Mouse (Mus musculus) kidney, postnatal 4 days (tissue): Measurements from ENCODE around the gene Glra1.
A peak's percentile ranks its signal among the peaks of the same experiment; 100 is the strongest.

Experiments
- DNase-seq, 2 experiments: peaks; one replicate each; pipeline ENCODE4 v3.0.0; 2021; ENCODE audit warnings: mixed read lengths in 2 of 2

The Glra1 gene

DNA sequence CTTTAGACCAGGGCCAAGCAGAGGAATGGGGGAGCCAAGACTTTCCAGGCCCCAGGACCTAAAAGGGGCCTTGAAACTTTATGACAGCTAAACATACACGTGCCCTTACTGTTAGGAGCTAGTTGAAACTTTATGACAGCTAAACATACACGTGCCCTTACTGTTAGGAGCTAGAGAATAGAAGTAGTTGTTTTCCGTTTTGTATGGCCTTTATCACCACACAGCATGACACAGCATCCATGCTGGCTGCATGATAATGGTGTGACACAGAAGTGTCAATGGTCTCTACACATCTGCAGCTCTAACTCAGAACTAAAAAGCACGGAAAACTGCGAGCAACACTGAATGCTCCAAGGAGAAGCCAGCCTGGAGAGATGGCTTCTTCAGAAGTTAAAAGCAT is 90.3 kb downstream of the Glra1 start:
- DNase-seq, result no peak

DNA sequence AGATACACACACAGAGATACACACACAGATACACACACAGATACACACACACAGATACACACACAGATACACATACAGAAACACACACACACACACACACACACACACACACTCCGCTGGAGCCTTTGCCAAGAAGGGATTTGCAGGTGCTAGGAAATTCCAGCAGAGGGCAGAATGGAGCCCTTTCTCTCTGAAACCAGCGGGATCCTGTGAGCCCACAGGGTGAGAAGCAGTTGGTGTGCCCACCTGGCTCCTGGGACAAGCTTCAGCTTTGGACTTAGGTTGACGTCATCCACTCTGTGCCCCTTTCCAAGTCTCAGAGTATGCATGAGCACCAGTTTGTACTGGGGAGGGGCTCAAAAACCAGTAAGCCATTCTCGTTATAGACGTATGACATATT is 96.6 kb downstream of the Glra1 start:
- peak; percentile 37 to 44 for DNase-seq

DNA sequence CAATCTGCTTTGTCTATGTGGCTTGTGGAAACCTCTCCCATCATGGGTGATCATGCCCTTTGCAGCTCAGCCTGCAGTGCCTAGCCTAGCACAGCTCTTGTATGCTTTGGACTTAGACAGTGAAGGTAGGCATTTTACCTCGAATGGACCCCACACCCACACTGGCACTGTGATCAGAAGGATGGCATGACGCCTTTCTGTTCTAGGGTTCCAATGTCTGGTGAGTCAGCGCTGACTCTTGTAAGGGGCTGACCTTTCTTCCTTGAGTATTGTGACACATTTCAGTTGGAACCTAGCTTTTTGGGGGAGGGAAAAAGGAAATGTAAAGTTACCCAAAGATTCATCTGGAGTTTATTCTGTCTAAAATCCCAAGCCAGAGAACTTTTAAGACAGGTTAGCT is 102.5 kb downstream of the Glra1 start:
- DNase-seq, result no peak

DNA sequence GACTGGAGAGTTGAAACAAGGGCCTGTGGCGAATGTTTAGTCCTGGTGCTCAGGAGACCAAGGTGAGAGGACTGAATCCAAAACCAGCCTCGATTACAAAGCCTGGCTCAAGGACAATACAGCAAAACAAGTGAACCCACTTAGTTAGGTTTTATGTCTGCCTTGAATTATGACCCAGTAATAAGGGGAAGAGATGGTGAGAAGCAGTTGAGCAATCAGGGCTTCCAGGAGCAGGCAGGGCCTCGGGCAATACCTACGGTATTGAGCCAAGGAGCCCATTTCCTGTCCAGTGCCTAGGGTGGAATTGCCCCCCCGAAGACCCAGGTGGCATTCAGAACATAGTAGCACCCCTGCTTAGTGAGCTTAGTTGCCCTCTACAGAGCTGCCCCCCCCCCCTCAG is 105.1 kb downstream of the Glra1 start:
- DNase-seq, result peak in 1 of 2 experiments; percentile 13

DNA sequence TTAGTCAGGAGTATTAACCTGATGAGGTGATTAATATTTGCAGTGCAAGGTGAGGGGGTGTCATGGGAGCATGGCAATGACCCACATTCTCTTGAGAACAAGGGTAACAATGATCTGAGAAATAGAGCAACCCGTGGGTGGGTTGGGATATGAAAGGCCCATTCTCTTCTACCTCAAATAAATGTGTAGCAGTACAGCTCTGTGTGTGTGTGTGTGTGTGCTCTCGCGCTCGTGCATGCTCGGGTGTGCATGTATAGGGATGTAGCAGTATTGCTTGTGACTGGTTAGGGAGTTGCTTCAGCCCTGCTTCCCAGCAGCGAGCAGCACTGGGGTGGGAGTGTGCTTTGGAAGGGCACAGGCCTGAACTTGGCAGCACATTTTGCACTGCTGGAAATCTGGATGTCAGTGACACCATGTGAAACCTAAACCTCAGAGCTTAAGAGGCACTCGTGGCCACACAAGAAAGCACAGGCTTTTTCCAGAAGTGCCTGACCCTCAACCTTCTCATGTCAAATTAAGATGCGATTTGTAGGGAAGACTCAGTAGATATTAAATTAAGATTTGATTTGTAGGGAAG is 106.0 kb downstream of the Glra1 start:
- no peak for DNase-seq

DNA sequence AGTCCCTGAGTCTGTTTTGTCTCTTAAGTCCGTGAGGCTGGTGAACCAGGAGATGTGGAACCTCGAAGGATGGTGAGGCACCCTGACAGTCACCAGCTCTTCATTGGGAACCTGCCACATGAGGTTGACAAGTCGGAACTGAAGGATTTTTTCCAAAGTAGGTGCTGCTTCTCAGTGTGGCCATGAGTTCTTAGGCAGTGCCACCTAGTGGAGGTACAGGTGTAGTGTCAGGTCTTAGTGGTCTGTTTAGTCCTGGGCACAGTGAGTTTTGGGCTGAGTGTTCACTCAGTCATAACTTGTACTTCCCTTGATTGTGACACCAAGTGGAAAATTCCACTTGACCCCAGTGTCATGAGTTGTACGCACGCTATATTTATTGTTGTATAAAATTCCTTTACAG is 110.1 kb downstream of the Glra1 start:
- DNase-seq, result peak; percentile 43 to 66

DNA sequence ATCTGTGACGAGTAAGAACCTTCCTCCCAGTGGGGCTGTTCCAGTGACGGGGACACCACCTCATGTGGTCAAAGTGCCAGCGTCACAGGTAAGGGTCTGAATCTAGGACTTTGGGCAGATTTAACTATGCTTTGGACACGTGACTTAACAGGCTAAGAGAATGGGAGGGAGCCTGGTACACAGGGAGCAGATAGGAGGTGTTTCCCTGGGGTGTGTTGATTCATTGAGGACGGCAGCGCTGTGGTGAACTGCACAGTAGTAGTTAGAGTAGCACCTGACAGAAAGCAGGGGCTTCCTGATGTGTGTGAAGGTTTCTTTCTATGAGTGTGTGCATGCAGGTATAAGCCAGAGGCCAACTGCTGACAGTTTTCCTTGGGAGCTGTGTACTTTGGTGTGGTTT is 111.8 kb downstream of the Glra1 start:
- DNase-seq, result no peak

DNA sequence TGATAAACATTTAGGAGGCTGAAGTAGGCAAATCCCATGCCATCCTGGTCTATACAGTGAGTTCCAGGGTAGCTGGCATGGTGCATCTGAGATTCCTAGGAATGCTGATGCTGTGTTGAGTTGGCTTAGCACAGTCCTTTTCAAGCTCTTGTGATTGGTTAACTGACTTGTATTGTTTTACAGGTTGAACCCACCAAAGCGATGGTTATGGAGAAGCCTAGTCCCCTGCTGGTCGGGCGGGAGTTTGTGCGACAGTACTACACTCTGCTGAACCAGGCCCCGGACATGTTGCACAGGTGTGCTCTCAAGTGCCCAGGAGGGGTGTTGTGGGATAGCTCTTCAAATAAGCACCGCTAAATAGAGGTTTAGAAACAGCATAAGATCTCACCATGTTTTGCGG is 122.6 kb downstream of the Glra1 start:
- DNase-seq, result no peak

DNA sequence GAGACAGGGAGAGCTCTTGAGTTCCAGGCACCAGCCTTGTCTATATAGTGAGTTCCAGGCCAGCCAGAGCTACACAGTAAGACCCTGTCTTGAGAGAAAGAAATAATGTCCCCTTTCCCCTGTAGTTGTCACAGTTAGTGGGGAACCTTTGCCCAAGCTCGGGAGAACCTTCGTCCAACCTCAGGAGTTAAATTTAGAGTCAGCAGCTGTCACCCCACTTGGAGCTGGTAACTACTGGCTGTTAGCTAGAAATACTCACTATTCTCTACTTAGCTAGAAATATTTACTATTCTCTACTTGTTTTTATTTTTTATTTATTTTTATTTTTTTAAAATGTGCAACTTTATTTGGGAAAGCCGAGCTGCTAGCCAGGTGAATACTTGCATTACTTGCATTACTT is 134.8 kb downstream of the Glra1 start:
- no peak for DNase-seq

DNA sequence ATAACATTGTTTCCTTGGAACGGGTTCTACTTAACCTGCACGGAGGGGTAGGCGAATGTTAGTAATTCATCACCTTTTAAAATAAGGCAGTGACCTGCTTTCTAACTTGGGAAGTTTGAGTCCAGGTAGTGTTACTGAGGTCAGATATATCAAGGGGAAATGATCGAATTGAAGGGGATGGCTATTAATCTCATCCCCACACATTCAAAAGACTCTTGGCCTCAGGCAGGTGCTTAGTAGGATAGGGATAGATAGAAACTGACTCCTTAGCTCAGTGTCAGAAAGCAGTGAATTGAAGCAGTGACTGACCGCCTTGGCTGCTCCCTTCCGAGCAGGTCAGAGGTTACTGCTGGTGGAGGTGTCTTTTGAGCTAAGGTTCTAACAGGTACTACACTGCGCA is 136.5 kb downstream of the Glra1 start:
- no peak for DNase-seq

DNA sequence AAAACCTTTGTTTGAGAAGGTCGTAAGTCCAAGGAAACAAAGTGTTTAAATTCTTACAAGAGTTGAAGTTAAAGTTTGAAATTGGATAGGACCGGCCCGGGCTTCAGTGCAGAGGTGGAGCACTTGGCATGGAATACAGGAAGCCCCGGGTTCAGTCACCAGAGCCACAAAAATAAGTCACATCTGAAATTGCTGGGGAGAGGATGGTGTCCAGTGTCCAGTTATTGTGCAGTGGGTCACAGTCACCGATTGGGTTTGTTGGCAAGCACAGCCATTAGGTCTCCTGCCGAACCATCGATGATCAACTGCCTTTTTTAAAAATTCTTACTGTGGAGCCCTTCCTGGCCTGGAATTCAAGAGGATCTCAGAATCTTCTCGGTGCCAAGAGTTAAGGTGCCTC is 137.2 kb downstream of the Glra1 start:
- peak in 1 of 2 experiments; percentile 20 for DNase-seq

DNA sequence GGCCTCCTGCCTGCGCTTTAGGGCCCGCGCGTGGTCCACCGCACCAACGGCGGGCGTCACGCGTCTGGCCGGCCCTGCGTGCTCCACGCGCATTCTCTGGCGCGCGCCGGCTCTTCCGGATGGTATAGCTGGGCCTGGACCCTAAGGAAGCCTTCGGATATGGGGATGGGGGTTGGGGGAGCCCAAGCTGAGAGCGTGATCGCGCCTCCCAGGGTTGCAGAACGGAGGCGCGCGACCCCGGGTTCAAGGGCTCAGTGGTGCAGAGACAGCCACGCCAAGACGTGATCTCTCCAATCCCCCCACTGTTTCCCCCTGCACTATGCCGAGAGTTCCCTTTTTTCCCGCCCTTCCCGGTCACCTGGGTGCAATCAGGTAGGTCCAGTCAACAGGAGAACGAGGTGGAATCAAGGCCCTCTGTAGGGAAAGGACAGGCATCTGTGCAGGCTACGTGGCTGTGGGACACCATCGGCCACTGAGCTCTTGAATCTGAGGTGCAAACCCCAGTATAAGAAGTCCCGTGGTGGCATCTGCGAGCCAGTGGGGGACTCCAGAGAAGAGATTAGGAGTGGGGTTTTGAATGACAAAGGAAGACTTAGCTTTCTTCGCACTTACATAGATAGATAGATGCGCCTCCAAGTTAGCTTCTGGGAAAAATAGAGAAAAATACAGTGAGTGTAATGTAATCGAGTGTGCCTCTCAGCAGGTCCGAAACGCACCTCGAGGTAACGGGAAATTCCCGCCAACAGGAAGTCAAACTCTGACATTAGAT is 137.9 kb downstream of the Glra1 start:
- DNase-seq, result no peak

DNA sequence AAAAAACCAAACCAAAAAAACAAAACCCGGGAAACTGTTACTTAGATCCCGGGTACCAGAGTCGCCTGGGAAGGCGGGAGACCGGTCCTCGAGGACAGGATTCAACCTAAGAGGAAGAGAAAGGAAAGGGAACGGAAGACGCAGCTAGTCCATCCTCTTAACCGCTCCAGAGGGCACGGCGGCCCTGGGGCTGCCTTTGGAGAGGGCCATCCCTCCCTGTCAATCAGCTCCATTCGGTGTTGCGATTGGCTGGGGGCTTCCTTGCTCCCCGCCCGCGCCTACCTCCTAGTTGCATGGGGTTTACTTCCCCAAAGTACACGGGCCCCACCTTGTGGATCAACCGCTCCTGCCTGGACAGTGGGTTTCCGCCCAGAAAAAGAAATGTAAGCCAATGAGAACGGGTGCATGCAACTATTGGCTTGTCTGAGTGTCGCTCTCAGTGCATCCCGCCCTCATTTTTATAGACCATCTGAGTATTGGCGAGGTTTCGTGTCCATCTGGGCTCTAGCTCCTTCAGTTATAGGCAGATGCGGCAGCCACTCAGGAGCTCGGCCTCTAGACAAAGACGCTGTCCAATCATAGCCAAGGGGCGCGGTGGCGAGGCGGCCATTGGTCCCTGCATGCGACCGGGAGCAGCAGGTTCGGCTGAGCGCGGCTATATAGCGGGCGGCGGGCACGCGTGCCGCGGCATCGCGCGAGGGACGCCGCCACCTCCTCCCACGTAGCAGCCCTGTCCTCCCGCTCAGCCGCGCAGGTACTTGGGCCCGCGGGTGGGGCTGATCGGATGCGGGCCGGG is 138.8 kb downstream of the Glra1 start, which contains the start of gene G3bp1:
Gene G3bp1 (plus strand): TSS at position 638 of the 796 bp plus-strand sequence.
- peak; percentile 99 to 100 for DNase-seq

DNA sequence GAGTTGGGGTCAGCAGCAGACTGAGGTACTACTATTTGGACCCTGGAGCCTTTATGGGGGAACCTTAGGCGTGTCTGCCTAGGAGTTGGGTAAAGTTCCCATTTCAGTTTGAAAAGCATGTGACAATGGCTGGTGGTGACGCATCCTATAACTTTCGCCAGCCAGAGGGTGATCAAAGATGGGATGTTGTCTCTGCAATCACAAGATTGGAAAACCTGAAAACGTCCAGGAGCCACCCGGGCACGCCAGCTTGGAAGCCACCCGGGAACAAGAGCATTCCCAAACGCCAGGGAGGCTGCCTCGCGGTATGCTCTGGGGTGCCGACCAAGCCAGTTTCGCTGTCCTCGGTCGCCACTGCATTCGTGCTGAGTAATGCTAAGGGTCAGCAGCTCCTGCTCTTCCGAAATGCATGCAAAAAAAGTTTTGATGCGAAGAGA is 139.4 kb downstream of the Glra1 start:
- no peak for DNase-seq

DNA sequence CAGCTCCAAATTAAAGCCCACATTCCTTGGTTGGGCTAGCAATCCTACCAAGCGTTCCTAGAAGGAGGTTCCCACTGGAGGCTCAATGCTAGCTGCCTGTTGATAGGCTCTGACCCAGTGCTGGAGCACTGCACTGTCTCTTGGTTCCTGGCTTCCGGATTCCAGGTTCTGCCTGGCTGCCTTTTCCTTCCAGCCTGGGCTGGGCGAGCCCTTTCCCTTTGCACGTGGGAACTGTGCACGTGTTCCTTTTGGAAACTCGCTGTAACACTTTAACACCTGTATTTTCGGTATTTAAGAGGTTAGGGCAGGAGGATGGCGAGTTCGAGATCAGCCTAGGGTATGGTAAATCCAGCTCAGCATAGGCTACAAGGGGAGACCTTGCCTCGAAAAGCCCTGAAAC is 140.0 kb downstream of the Glra1 start:
- DNase-seq, result peak; percentile 74 to 85

DNA sequence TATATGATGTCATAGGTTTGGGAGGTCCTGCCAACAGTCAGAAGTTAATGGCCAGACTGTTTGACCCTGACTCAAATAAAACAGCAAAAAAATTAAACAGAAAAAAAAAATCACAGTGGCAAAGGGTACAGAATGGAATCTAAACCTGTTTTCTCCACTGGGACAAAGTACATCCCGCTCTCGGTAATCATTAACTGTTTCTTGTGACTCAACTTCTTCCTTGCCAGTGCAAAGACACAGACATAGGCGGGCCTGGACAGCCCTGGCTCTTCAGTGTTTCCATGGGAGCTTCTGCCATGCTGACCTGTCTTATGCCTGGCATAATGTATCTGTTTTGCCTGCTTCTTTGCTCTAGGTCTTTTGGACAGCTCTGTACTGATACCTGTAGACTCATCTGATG is 142.8 kb downstream of the Glra1 start:
- DNase-seq, result peak; percentile 17 to 36

DNA sequence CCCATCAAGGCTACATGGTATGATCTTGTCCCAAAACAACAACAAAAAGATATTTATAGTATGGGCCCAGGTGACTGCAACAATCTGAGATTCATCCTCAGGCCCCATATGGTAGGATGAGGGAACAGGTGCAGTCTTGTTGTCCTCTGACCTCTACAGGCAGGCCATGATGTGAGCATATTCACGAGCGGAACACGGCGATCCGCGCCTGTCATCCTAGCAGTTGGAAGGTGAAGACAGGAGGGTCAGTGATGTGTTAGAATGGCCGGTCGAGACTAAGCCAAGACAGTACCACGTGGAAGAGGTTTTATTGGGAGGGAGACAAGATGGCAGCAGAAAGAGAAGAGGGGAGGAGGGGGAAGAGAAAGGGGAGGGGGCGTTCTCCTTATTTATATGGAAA is 143.3 kb downstream of the Glra1 start:
- DNase-seq, result no peak
